Mouse (Mus musculus) bone marrow, adult 2 months (tissue): Measurements from ENCODE around the gene Camsap1.

ENCODE experiments used
- CTCF ChIP-seq: fragments of 200-500 bp; IDR thresholded peaks from 2 replicates; pipeline ENCODE4 v1.5.1; 2011; ENCODE audit warnings: low read length, control low read depth; ENCODE audit not compliant: control insufficient read depth, insufficient read depth
- POLR2A ChIP-seq: fragments of 200-500 bp; IDR thresholded peaks from 2 replicates; pipeline ENCODE4 v1.6.1; 2011; ENCODE audit warnings: low read depth, mild to moderate bottlenecking, control low read depth, low read length, borderline replicate concordance; ENCODE audit not compliant: control insufficient read depth

- TF ChIP-seq CTCF (no peak), POLR2A (no peak)
Measured at GRCm38 (mm10) chr2:25949291-25949690, 33.8 kb downstream of the Camsap1 start.
